Mouse (Mus musculus): ENCODE results near the gene Sstr4. TPM values are rescaled to one million over a fixed set of nuclear protein-coding genes. Genes with fewer than 3 reads are reported as not detected.
A peak's percentile ranks its signal among the peaks of the same experiment; 100 is the strongest.

Gene Sstr4
- not detected for total RNA-seq (2021)
- long read RNA-seq, experiment 1: 0 reads
- long read RNA-seq, experiment 2: 0 reads

GRCm38 (mm10) chr2:148395131-148396051, at the start of gene Sstr4:
Sstr4 (plus strand) TSS chr2:148395344.
- DNase-seq (ENCODE audit: low spot score): peak; percentile 28

- no peak for DNase-seq (ENCODE audit: low spot score)
Measured at GRCm38 (mm10) chr2:148345373-148345772, 49.8 kb upstream of the Sstr4 start.

GRCm38 (mm10) chr2:148346976-148347375, 48.2 kb upstream of the Sstr4 start:
- DNase-seq (ENCODE audit: low spot score): no peak

GRCm38 (mm10) chr2:148349509-148350307, 45.4 kb upstream of the Sstr4 start:
- no peak for DNase-seq (ENCODE audit: low spot score)

- DNase-seq (ENCODE audit: low spot score): no peak
Measured at GRCm38 (mm10) chr2:148350460-148350859, 44.7 kb upstream of the Sstr4 start.

GRCm38 (mm10) chr2:148352655-148353054, 42.5 kb upstream of the Sstr4 start:
- DNase-seq (ENCODE audit: low spot score): no peak

GRCm38 (mm10) chr2:148357145-148357544, 38.0 kb upstream of the Sstr4 start:
- DNase-seq (ENCODE audit: low spot score): no peak

GRCm38 (mm10) chr2:148364536-148364935, 30.6 kb upstream of the Sstr4 start:
- DNase-seq (ENCODE audit: low spot score): no peak

GRCm38 (mm10) chr2:148365227-148365626, 29.9 kb upstream of the Sstr4 start:
- DNase-seq (ENCODE audit: low spot score): no peak

GRCm38 (mm10) chr2:148371743-148372630, 23.2 kb upstream of the Sstr4 start:
- no peak for DNase-seq (ENCODE audit: low spot score)

- DNase-seq (ENCODE audit: low spot score): no peak
Measured at GRCm38 (mm10) chr2:148373602-148374071, 21.5 kb upstream of the Sstr4 start.

GRCm38 (mm10) chr2:148375326-148376150, 19.6 kb upstream of the Sstr4 start:
- DNase-seq (ENCODE audit: low spot score): peak; percentile 55

GRCm38 (mm10) chr2:148378817-148379342, 16.3 kb upstream of the Sstr4 start:
- DNase-seq (ENCODE audit: low spot score): no peak

- no peak for DNase-seq (ENCODE audit: low spot score)
Measured at GRCm38 (mm10) chr2:148379899-148380413, 15.2 kb upstream of the Sstr4 start.

GRCm38 (mm10) chr2:148381076-148381475, 14.1 kb upstream of the Sstr4 start:
- DNase-seq (ENCODE audit: low spot score): no peak

GRCm38 (mm10) chr2:148386476-148386875, 8.7 kb upstream of the Sstr4 start:
- DNase-seq (ENCODE audit: low spot score): no peak

GRCm38 (mm10) chr2:148386927-148387326, 8.2 kb upstream of the Sstr4 start:
- no peak for DNase-seq (ENCODE audit: low spot score)

- no peak for DNase-seq (ENCODE audit: low spot score)
Measured at GRCm38 (mm10) chr2:148387652-148388581, 7.2 kb upstream of the Sstr4 start.

GRCm38 (mm10) chr2:148393149-148393548, 2.0 kb upstream of the Sstr4 start:
- no peak for DNase-seq (ENCODE audit: low spot score)
